Mouse (Mus musculus): ENCODE results near the gene Orm2. TPM values are rescaled to one million over a fixed set of nuclear protein-coding genes. Genes with fewer than 3 reads are reported as not detected.
A peak's percentile ranks its signal among the peaks of the same experiment; 100 is the strongest.

Orm2 gene
- polyA plus RNA-seq, 1 experiment from 2014 or later: not detected

- Histone ChIP-seq H3K4me2 (ENCODE audit: low read depth, low read length) (peak overlapping the region; percentile 100), H3K27me3 (ENCODE audit: control insufficient read depth, insufficient read depth, low read depth, low read length) (no peaks in the 10 kb centered on the region; the same call in 1 of the 2 replicates), H3K36me3 (ENCODE audit: control insufficient read depth, insufficient read depth, low read length) (no peaks in the 10 kb centered on the region), H3K27ac (ENCODE audit: low read length) (peak overlapping the region; percentile 77), H3K4me1 (replicated peaks; ENCODE audit: control insufficient read depth, insufficient read depth, low read length) (peaks cover 56% of the 10 kb centered on the region), H3K9me3 (ENCODE audit: control insufficient read depth, low read length) (no peaks in the 10 kb centered on the region), H3K4me3 (ENCODE audit: low read length) (peak overlapping the region; percentile 74), H3K9ac (ENCODE audit: low read length) (peak overlapping the region; percentile 65)
- ATAC-seq (ENCODE audit: low read depth): peak; percentile 48
- WGBS: 5% methylated on average over 8 of the region's 8 CpGs
Measured at GRCm38 (mm10) chr4:63408649-63409048, 46.4 kb downstream of the Orm2 start.

- Histone ChIP-seq H3K4me3 (ENCODE audit: low read length) (peak overlapping the region; percentile 74), H3K4me2 (ENCODE audit: low read depth, low read length) (peak overlapping the region; percentile 100), H3K4me1 (replicated peaks; ENCODE audit: control insufficient read depth, insufficient read depth, low read length) (peaks cover 48% of the 10 kb centered on the region), H3K9ac (ENCODE audit: low read length) (peak overlapping the region; percentile 65), H3K27me3 (ENCODE audit: control insufficient read depth, insufficient read depth, low read depth, low read length) (no peaks in the 10 kb centered on the region; the same call in 1 of the 2 replicates), H3K27ac (ENCODE audit: low read length) (peak overlapping the region; percentile 77), H3K9me3 (ENCODE audit: control insufficient read depth, low read length) (no peaks in the 10 kb centered on the region), H3K36me3 (ENCODE audit: control insufficient read depth, insufficient read depth, low read length) (no peaks in the 10 kb centered on the region)
- ATAC-seq (ENCODE audit: low read depth): no peak
- WGBS: 3% methylated on average over 18 of the region's 18 CpGs
Measured at GRCm38 (mm10) chr4:63409317-63409907, 47.2 kb downstream of the Orm2 start.

- Histone ChIP-seq H3K4me1 (replicated peaks; ENCODE audit: control insufficient read depth, insufficient read depth, low read length) (peaks cover 42% of the 10 kb centered on the region), H3K36me3 (ENCODE audit: control insufficient read depth, insufficient read depth, low read length) (no peaks in the 10 kb centered on the region), H3K9me3 (ENCODE audit: control insufficient read depth, low read length) (no peaks in the 10 kb centered on the region), H3K27me3 (ENCODE audit: control insufficient read depth, insufficient read depth, low read depth, low read length) (no peaks in the 10 kb centered on the region; the same call in 1 of the 2 replicates), H3K27ac (ENCODE audit: low read length) (peak overlapping the region; percentile 77), H3K4me3 (ENCODE audit: low read length) (peak overlapping the region; percentile 74), H3K9ac (ENCODE audit: low read length) (peak overlapping the region; percentile 65), H3K4me2 (ENCODE audit: low read depth, low read length) (peak overlapping the region; percentile 100)
- WGBS: 0% methylated on average over 37 of the region's 39 CpGs
- ATAC-seq (ENCODE audit: low read depth): peak; percentile 78
Measured at GRCm38 (mm10) chr4:63409908-63410582, 47.8 kb downstream of the Orm2 start.

GRCm38 (mm10) chr4:63410583-63410934 lies 48.3 kb downstream of the Orm2 start:
- Histone ChIP-seq H3K4me1 (replicated peaks; ENCODE audit: control insufficient read depth, insufficient read depth, low read length) (peaks cover 37% of the 10 kb centered on the region), H3K9me3 (ENCODE audit: control insufficient read depth, low read length) (no peaks in the 10 kb centered on the region), H3K4me3 (ENCODE audit: low read length) (peak overlapping the region; percentile 74), H3K4me2 (ENCODE audit: low read depth, low read length) (peak overlapping the region; percentile 100), H3K27ac (ENCODE audit: low read length) (peak overlapping the region; percentile 77), H3K36me3 (ENCODE audit: control insufficient read depth, insufficient read depth, low read length) (no peaks in the 10 kb centered on the region), H3K9ac (ENCODE audit: low read length) (peak overlapping the region; percentile 65), H3K27me3 (ENCODE audit: control insufficient read depth, insufficient read depth, low read depth, low read length) (no peaks in the 10 kb centered on the region; the same call in 1 of the 2 replicates)
- ATAC-seq (ENCODE audit: low read depth): peak; percentile 89
- 0% methylated on average over 19 of the region's 19 CpGs for WGBS

GRCm38 (mm10) chr4:63411222-63411621 lies 49.0 kb downstream of the Orm2 start:
- WGBS: 43% methylated on average over 5 of the region's 5 CpGs
- no peak overlapping the region for H3K4me3 ChIP-seq (ENCODE audit: low read length)
- ATAC-seq (ENCODE audit: low read depth): no peak
- no peaks in the 10 kb centered on the region; the same call in 1 of the 2 replicates for H3K27me3 ChIP-seq (ENCODE audit: control insufficient read depth, insufficient read depth, low read depth, low read length)
- no peaks in the 10 kb centered on the region for H3K9me3 ChIP-seq (ENCODE audit: control insufficient read depth, low read length)
- H3K9ac ChIP-seq (ENCODE audit: low read length): no peak overlapping the region
- H3K36me3 ChIP-seq (ENCODE audit: control insufficient read depth, insufficient read depth, low read length): no peaks in the 10 kb centered on the region
- no peak overlapping the region for H3K27ac ChIP-seq (ENCODE audit: low read length)
- H3K4me1 ChIP-seq (replicated peaks; ENCODE audit: control insufficient read depth, insufficient read depth, low read length): peaks cover 30% of the 10 kb centered on the region
- 0 out of 2 replicates have a peak overlapping the region, but pooled peaks have one; percentile 100 for H3K4me2 ChIP-seq (ENCODE audit: low read depth, low read length)

GRCm38 (mm10) chr4:63414951-63415350 lies 52.7 kb downstream of the Orm2 start:
- 43% methylated on average over 5 of the region's 5 CpGs for WGBS
- H3K36me3 ChIP-seq (ENCODE audit: control insufficient read depth, insufficient read depth, low read length): no peaks in the 10 kb centered on the region
- H3K27ac ChIP-seq (ENCODE audit: low read length): no peak overlapping the region
- ATAC-seq (ENCODE audit: low read depth): no peak
- H3K27me3 ChIP-seq (ENCODE audit: control insufficient read depth, insufficient read depth, low read depth, low read length): no peaks in the 10 kb centered on the region; the same call in 1 of the 2 replicates
- H3K4me1 ChIP-seq (replicated peaks; ENCODE audit: control insufficient read depth, insufficient read depth, low read length): peaks cover 8% of the 10 kb centered on the region
- H3K4me2 ChIP-seq (ENCODE audit: low read depth, low read length): no peak overlapping the region
- 0 out of 2 replicates have a peak overlapping the region, but pooled peaks have one; percentile 15 for H3K9ac ChIP-seq (ENCODE audit: low read length)
- no peaks in the 10 kb centered on the region for H3K9me3 ChIP-seq (ENCODE audit: control insufficient read depth, low read length)
- no peak overlapping the region for H3K4me3 ChIP-seq (ENCODE audit: low read length)

Other genes starting within 250 kb of the Orm2 start
- gene Ambp, start 207.7 kb upstream of the Orm2 start, polyA plus RNA-seq (2015; fragmentation: Nextera tagmentation; extraction: Ambion mirVana): 2.3 and 22.1 TPM in 2 replicates
- gene Kif12, start 190.3 kb upstream of the Orm2 start, polyA plus RNA-seq (2015; fragmentation: Nextera tagmentation; extraction: Ambion mirVana): 4.8 and 5.4 TPM in 2 replicates
- 16.4 and 18.3 TPM in 2 replicates for gene Col27a1, start 148.4 kb upstream of the Orm2 start, polyA plus RNA-seq (2015; fragmentation: Nextera tagmentation; extraction: Ambion mirVana)
- gene Orm1, start 17.9 kb upstream of the Orm2 start, polyA plus RNA-seq (2015; fragmentation: Nextera tagmentation; extraction: Ambion mirVana): 0.48 TPM in 1 of 2 replicates, not detected in the other
- not detected in 2 replicates for gene Orm3, start 6.3 kb upstream of the Orm2 start, polyA plus RNA-seq (2015; fragmentation: Nextera tagmentation; extraction: Ambion mirVana)
- 10.2 and 10.6 TPM in 2 replicates for gene Akna, start 40.9 kb downstream of the Orm2 start, polyA plus RNA-seq (2015; fragmentation: Nextera tagmentation; extraction: Ambion mirVana)
- 2.6 and 2.7 TPM in 2 replicates for gene Whrn, start 133.5 kb downstream of the Orm2 start, polyA plus RNA-seq (2015; fragmentation: Nextera tagmentation; extraction: Ambion mirVana)
- gene Atp6v1g1, start 182.3 kb downstream of the Orm2 start, polyA plus RNA-seq (2015; fragmentation: Nextera tagmentation; extraction: Ambion mirVana): 271 and 284 TPM in 2 replicates
- 8.8 and 9.6 TPM in 2 replicates for gene Tmem268, start 196.3 kb downstream of the Orm2 start, polyA plus RNA-seq (2015; fragmentation: Nextera tagmentation; extraction: Ambion mirVana)
- not detected in 2 replicates for gene Gm11213, start 242.8 kb downstream of the Orm2 start, polyA plus RNA-seq (2015; fragmentation: Nextera tagmentation; extraction: Ambion mirVana)

All from lung, embryonic 16.5 days (tissue).